Mouse (Mus musculus) MEL (cell line): ENCODE results near the gene Prdm15. TPM values are rescaled to one million over a fixed set of nuclear protein-coding genes. Genes with fewer than 3 reads are reported as not detected.

Experiments used
- DNase-seq: peaks from one replicate; pipeline ENCODE4 v3.0.0; 2011; ENCODE audit warnings: low read depth, low spot score
- H3K27ac ChIP-seq: 2 replicates; pipeline ENCODE4 v1.5.1; 2012; ENCODE audit warnings: low read depth, mild to moderate bottlenecking, control low read depth, low read length, moderate library complexity; ENCODE audit not compliant: control insufficient read depth
- H3K27me3 ChIP-seq, 2 experiments: fragments of 150-350 bp in 1 of 2; sonication (generic) in 1 of 2; 2 replicates each; pipeline ENCODE4 v1.6.1; 2012; ENCODE audit warnings: low read length in 2 of 2, mild to moderate bottlenecking in 2 of 2, improper control_type of control experiment in 1 of 2, moderate library complexity in 1 of 2; ENCODE audit not compliant: insufficient read depth in 2 of 2, control insufficient read depth in 1 of 2
- H3K36me3 ChIP-seq, 2 experiments: 2 replicates each; pipeline ENCODE4 v1.6.1; 2012 to 2014; ENCODE audit warnings: low read length in 2 of 2, improper control_type of control experiment in 1 of 2, inconsistent platforms in 1 of 2, mild to moderate bottlenecking in 1 of 2; ENCODE audit not compliant: insufficient read depth in 2 of 2, control insufficient read depth in 1 of 2
- H3K4me1 ChIP-seq, 2 experiments: fragments of 150-350 bp in 1 of 2; sonication (generic) in 1 of 2; 2 replicates each; pipeline ENCODE4 v1.6.1; 2012; ENCODE audit warnings: low read length in 2 of 2, improper control_type of control experiment in 1 of 2, mild to moderate bottlenecking in 1 of 2; ENCODE audit not compliant: insufficient read depth in 2 of 2, control insufficient read depth in 1 of 2
- H3K4me3 ChIP-seq, 2 experiments: fragments of 150-350 bp in 1 of 2; sonication (generic) in 1 of 2; 2 replicates each; pipeline ENCODE4 v1.5.1; 2012; ENCODE audit warnings: low read depth in 2 of 2, low read length in 2 of 2, mild to moderate bottlenecking in 2 of 2, moderate library complexity in 2 of 2, control low read depth in 1 of 2, improper control_type of control experiment in 1 of 2; ENCODE audit not compliant: control insufficient read depth in 1 of 2, insufficient read depth in 1 of 2
- H3K79me2 ChIP-seq: 2 replicates; pipeline ENCODE4 v1.6.1; 2012; ENCODE audit warnings: mild to moderate bottlenecking, low read length, moderate library complexity; ENCODE audit not compliant: control insufficient read depth, poor library complexity, insufficient read depth
- H3K9ac ChIP-seq: 2 replicates; pipeline ENCODE4 v1.6.1; 2012; ENCODE audit warnings: low read depth, mild to moderate bottlenecking, control low read depth, low read length, moderate library complexity; ENCODE audit not compliant: control insufficient read depth, poor library complexity, severe bottlenecking
- H3K9me3 ChIP-seq: fragments of 150-350 bp; sonication (generic); replicated peaks from 2 replicates; pipeline ENCODE4 v1.6.1; 2012; ENCODE audit warnings: mild to moderate bottlenecking, low read length, improper control_type of control experiment, moderate library complexity; ENCODE audit not compliant: insufficient read depth
- CTCF ChIP-seq, 3 experiments: IDR thresholded peaks in 2 of 3; conservative IDR thresholded peaks in 1 of 3; 2 replicates each; pipeline ENCODE4 v1.5.1; 2011 to 2012; ENCODE audit warnings: low read length in 3 of 3, low read depth in 2 of 3, mild to moderate bottlenecking in 2 of 3, improper control_type of control experiment in 1 of 3, inconsistent platforms in 1 of 3, mixed read lengths in 1 of 3, moderate library complexity in 1 of 3; ENCODE audit not compliant: control insufficient read depth in 1 of 3, insufficient read depth in 1 of 3, poor library complexity in 1 of 3, severe bottlenecking in 1 of 3
- E2F4 ChIP-seq: IDR thresholded peaks from 2 replicates; pipeline ENCODE4 v1.6.1; 2011; ENCODE audit warnings: low read depth, low read length, improper control_type of control experiment, borderline replicate concordance
- ELF1 ChIP-seq: IDR thresholded peaks from 2 replicates; pipeline ENCODE4 v1.6.1; 2014; ENCODE audit warnings: low read depth, mild to moderate bottlenecking, inconsistent platforms, low read length, improper control_type of control experiment, moderate library complexity
- ETS1 ChIP-seq: IDR thresholded peaks from 2 replicates; pipeline ENCODE4 v1.6.1; 2012; ENCODE audit warnings: low read depth, mild to moderate bottlenecking, inconsistent platforms, low read length, improper control_type of control experiment, moderate library complexity
- GATA1 ChIP-seq: IDR thresholded peaks from 2 replicates; pipeline ENCODE4 v1.6.1; 2011; ENCODE audit warnings: low read depth, low read length, improper control_type of control experiment
- KAT2A ChIP-seq: conservative IDR thresholded peaks from 2 replicates; pipeline ENCODE4 v1.6.1; 2012; ENCODE audit warnings: low read depth, low read length, improper control_type of control experiment, inconsistent platforms
- MAFK ChIP-seq: IDR thresholded peaks from 2 replicates; pipeline ENCODE4 v1.6.1; 2011; ENCODE audit warnings: low read depth, mild to moderate bottlenecking, low read length, improper control_type of control experiment, borderline replicate concordance
- MAX ChIP-seq: IDR thresholded peaks from 2 replicates; pipeline ENCODE4 v1.6.1; 2011; ENCODE audit warnings: low read length, improper control_type of control experiment
- MAZ ChIP-seq: IDR thresholded peaks from 2 replicates; pipeline ENCODE4 v1.6.1; 2012; ENCODE audit warnings: low read depth, mild to moderate bottlenecking, inconsistent platforms, low read length, improper control_type of control experiment
- MXI1 ChIP-seq: IDR thresholded peaks from 2 replicates; pipeline ENCODE4 v1.6.1; 2011; ENCODE audit warnings: mild to moderate bottlenecking, low read depth, low read length, improper control_type of control experiment
- MYB ChIP-seq: IDR thresholded peaks from 2 replicates; pipeline ENCODE4 v1.6.1; 2011; ENCODE audit warnings: mild to moderate bottlenecking, low read depth, low read length, improper control_type of control experiment
- NELFE ChIP-seq: IDR thresholded peaks from 2 replicates; pipeline ENCODE4 v1.6.1; 2011; ENCODE audit warnings: low read depth, low read length, improper control_type of control experiment
- NRF1 ChIP-seq: IDR thresholded peaks from 2 replicates; pipeline ENCODE4 v1.6.1; 2014; ENCODE audit warnings: low read depth, mild to moderate bottlenecking, inconsistent platforms, low read length, improper control_type of control experiment, moderate library complexity; ENCODE audit not compliant: poor library complexity, insufficient read depth, severe bottlenecking
- POLR2A ChIP-seq, 2 experiments: IDR thresholded peaks; 2 replicates each; pipeline ENCODE4 v1.6.1; 2011 to 2012; ENCODE audit warnings: low read length in 2 of 2, mild to moderate bottlenecking in 2 of 2, control low read depth in 1 of 2, improper control_type of control experiment in 1 of 2, low read depth in 1 of 2, moderate library complexity in 1 of 2; ENCODE audit not compliant: control insufficient read depth in 1 of 2, insufficient read depth in 1 of 2, poor library complexity in 1 of 2
- POLR2AphosphoS2 ChIP-seq: IDR thresholded peaks from 2 replicates; pipeline ENCODE4 v1.6.1; 2011; ENCODE audit warnings: low read length, improper control_type of control experiment
- RAD21 ChIP-seq: IDR thresholded peaks from 2 replicates; pipeline ENCODE4 v1.6.1; 2011; ENCODE audit warnings: mild to moderate bottlenecking, low read depth, low read length, improper control_type of control experiment
- SIN3A ChIP-seq: IDR thresholded peaks from 2 replicates; pipeline ENCODE4 v1.6.1; 2012; ENCODE audit warnings: low read length, improper control_type of control experiment, inconsistent platforms
- SMC3 ChIP-seq: IDR thresholded peaks from 2 replicates; pipeline ENCODE4 v1.6.1; 2011; ENCODE audit warnings: low read depth, low read length, improper control_type of control experiment
- TAL1 ChIP-seq: IDR thresholded peaks from 2 replicates; pipeline ENCODE4 v1.6.1; 2012; ENCODE audit warnings: mild to moderate bottlenecking, inconsistent platforms, low read length, moderate library complexity, mixed read lengths
- TCF12 ChIP-seq: IDR thresholded peaks from 2 replicates; pipeline ENCODE4 v1.6.1; 2014; ENCODE audit warnings: low read depth, mild to moderate bottlenecking, inconsistent platforms, low read length, improper control_type of control experiment, moderate library complexity
- ZC3H11A ChIP-seq: IDR thresholded peaks from 2 replicates; pipeline ENCODE4 v1.6.1; 2012; ENCODE audit warnings: low read depth, mild to moderate bottlenecking, inconsistent platforms, low read length, improper control_type of control experiment
- ZKSCAN1 ChIP-seq: IDR thresholded peaks from 2 replicates; pipeline ENCODE4 v1.6.1; 2012; ENCODE audit warnings: low read depth, mild to moderate bottlenecking, inconsistent platforms, low read length, improper control_type of control experiment, moderate library complexity
- polyA plus RNA-seq, 2 experiments: library from polyadenylated mRNA; stranded (reverse) in 1 of 2; unstranded in 1 of 2; fragments of >175 nt in 1 of 2; fragments of >200 nt in 1 of 2; gene quantifications; 2 replicates each; pipeline versions ENCODE4 v1.2.1 to v1.2.4; 2012; ENCODE audit warnings: low replicate concordance in 2 of 2, low read depth in 1 of 2; ENCODE audit not compliant: insufficient read length in 2 of 2, insufficient read depth in 1 of 2, missing spikeins in 1 of 2
- total RNA-seq: library from RNA; depleted of rRNA; stranded (reverse); fragments of 300-350 nt; gene quantifications from 2 replicates; pipeline ENCODE4 v1.2.3, GENCODE M21; 2012

The Prdm15 gene
- total and polyA plus RNA-seq, 3 experiments, result 10.7 to 12.0 TPM; not detected in 1

GRCm38 (mm10) chr16:97763061-97763989 is 88.3 kb downstream of the Prdm15 start, which contains the start of gene Ripk4:
Ripk4 (minus strand) TSS chr16:97763787.
- no peak within 1 kb of the TSS for H3K9ac ChIP-seq
- H3K4me3 ChIP-seq, result no peak within 1 kb of the TSS
- no peaks in the 10 kb centered on the region for H3K79me2 ChIP-seq
- peaks cover 0 to 4% of the 10 kb centered on the region in 2 experiments; a peak in 1 of 4 replicates for H3K27me3 ChIP-seq
- TF ChIP-seq TAL1 (no peak), ZKSCAN1 (no peak), NRF1 (no peak), MAFK (no peak), POLR2A (IDR thresholded peaks at IDR 0.05; ENCODE audit: control insufficient read depth in 1 of 2, insufficient read depth in 1 of 2, low read depth in 1 of 2, low read length in 2 of 2, poor library complexity in 1 of 2) (0 out of 4 replicates have a peak, but pooled peaks of 1 of the 2 experiments have one; percentile 7), ELF1 (no peak), MAZ (no peak), TCF12 (no peak)
- TF ChIP-seq, all 39 proteins: peak for 1
- no peaks in the 10 kb centered on the region for H3K36me3 ChIP-seq
- no peak for DNase-seq
- H3K27ac ChIP-seq, result no peak within 1 kb of the TSS
- H3K9me3 ChIP-seq, result no peaks in the 10 kb centered on the region
- no peaks in the 10 kb centered on the region for H3K4me1 ChIP-seq

- Histone ChIP-seq H3K9me3 (no peaks in the 10 kb centered on the region), H3K4me3 (no peak overlapping the region), H3K79me2 (no peaks in the 10 kb centered on the region), H3K27me3 (no peaks in the 10 kb centered on the region), H3K36me3 (no peaks in the 10 kb centered on the region), H3K27ac (no peak overlapping the region), H3K4me1 (no peaks in the 10 kb centered on the region), H3K9ac (no peak overlapping the region)
- DNase-seq, result no peak
- TF ChIP-seq NRF1 (no peak), POLR2AphosphoS2 (no peak), MAZ (no peak), MAX (no peak), CTCF (IDR thresholded peaks at IDR 0.05 in 2 of 3, conservative IDR thresholded peaks at IDR 0.05 in 1 of 3; ENCODE audit: control insufficient read depth in 1 of 3, insufficient read depth in 1 of 3, low read depth in 2 of 3, low read length in 3 of 3, poor library complexity in 1 of 3, severe bottlenecking in 1 of 3) (no peak), SIN3A (no peak), RAD21 (no peak), GATA1 (no peak), TAL1 (no peak), E2F4 (no peak), POLR2A (IDR thresholded peaks at IDR 0.05; ENCODE audit: control insufficient read depth in 1 of 2, insufficient read depth in 1 of 2, low read depth in 1 of 2, low read length in 2 of 2, poor library complexity in 1 of 2) (no peak), ETS1 (no peak), NELFE (no peak), SMC3 (no peak), MXI1 (no peak), KAT2A (no peak), ELF1 (no peak), MYB (no peak), ZC3H11A (no peak)
Observed at GRCm38 (mm10) chr16:97761782-97762181, 89.9 kb downstream of the Prdm15 start.
